Comparison of ENCODE assay signal across 8 mouse cellular contexts in genomic region chr10:94545259-94546019, GRCm38 (mm10).
A peak's percentile ranks its signal among the peaks of the same experiment; 100 is the strongest.
DNase-seq lines count a peak whose midpoint lies in the region; ATAC-seq lines count a peak whose summit lies in the region.

No protein-coding gene starts in this region.

- peak; percentile 93 for ATAC-seq in activated CD4-positive, CD25-positive, alpha-beta regulatory T cell, adult 4 months
- ATAC-seq in lung, embryonic 15.5 days (ENCODE audit: borderline replicate concordance, extremely low read depth, low FRiP score, low TSS enrichment): peak; percentile 31

- peak; percentile 61 to 66 for DNase-seq in B cell, adult 2 months
- peak; percentile 64 to 68 for DNase-seq in heart, postnatal 10 days
- DNase-seq in kidney, postnatal 25 days: peak; percentile 45 to 53
- peak; percentile 23 for DNase-seq in ovary, postnatal 14 days (ENCODE audit: low spot score)
- no peak for DNase-seq in cerebellum, adult 11-12 months

- H3K27ac ChIP-seq in lung, embryonic 15.5 days: peak overlapping the region; percentile 15

- peaks cover 13% of the 10 kb centered on the region for H3K9me3 ChIP-seq in erythroblast, embryonic 14.5 days (ENCODE audit: control insufficient read depth, low read length)
- H3K9me3 ChIP-seq in lung, embryonic 15.5 days: no peaks in the 10 kb centered on the region; the same call in 1 of the 2 replicates

- peak overlapping the region; percentile 54 for H3K4me2 ChIP-seq in lung, embryonic 15.5 days

- intact Hi-C loops in heart, postnatal 10 days (cut with DNase I): no loop called here

- peaks cover 7% of the 10 kb centered on the region for H3K4me1 ChIP-seq in erythroblast, embryonic 14.5 days (ENCODE audit: control insufficient read depth)
- peaks cover 30% of the 10 kb centered on the region for H3K4me1 ChIP-seq in lung, embryonic 15.5 days

- peak overlapping the region; percentile 55 for H3K4me3 ChIP-seq in erythroblast, embryonic 14.5 days (replicated peaks)
- peak overlapping the region; percentile 30 for H3K4me3 ChIP-seq in lung, embryonic 15.5 days

- H3K36me3 ChIP-seq in erythroblast, embryonic 14.5 days (ENCODE audit: control insufficient read depth): no peaks in the 10 kb centered on the region
- no peaks in the 10 kb centered on the region for H3K36me3 ChIP-seq in lung, embryonic 15.5 days

- 20% methylated on average over 21 of the region's 21 CpGs for WGBS in lung, embryonic 15.5 days

- H3K27me3 ChIP-seq in erythroblast, embryonic 14.5 days (ENCODE audit: control insufficient read depth): no peaks in the 10 kb centered on the region
- no peaks in the 10 kb centered on the region for H3K27me3 ChIP-seq in lung, embryonic 15.5 days

- peak overlapping the region; percentile 21; the same call in 1 of the 2 replicates for H3K9ac ChIP-seq in lung, embryonic 15.5 days
